Mouse (Mus musculus): ENCODE measurements around the gene Dusp12.

Dusp12 gene

GRCm38 (mm10) chr1:170862435-170862717 lies 23.0 kb downstream of the Dusp12 start:
- DNase-seq (ENCODE audit: inconsistent ontology term) = no peak

- no peak for DNase-seq (ENCODE audit: inconsistent ontology term)
Observed at GRCm38 (mm10) chr1:170861671-170862434, 23.5 kb downstream of the Dusp12 start.

- no peak for DNase-seq (ENCODE audit: inconsistent ontology term)
Observed at GRCm38 (mm10) chr1:170858872-170859271, 26.5 kb downstream of the Dusp12 start.

GRCm38 (mm10) chr1:170857369-170857768 lies 28.0 kb downstream of the Dusp12 start:
- DNase-seq (ENCODE audit: inconsistent ontology term) = no peak

- DNase-seq (ENCODE audit: inconsistent ontology term) = no peak
Observed at GRCm38 (mm10) chr1:170855056-170855760, 30.1 kb downstream of the Dusp12 start.

- peak; percentile 7 for DNase-seq (ENCODE audit: inconsistent ontology term)
Observed at GRCm38 (mm10) chr1:170853604-170854003, 31.7 kb downstream of the Dusp12 start.

GRCm38 (mm10) chr1:170850637-170851624 lies 34.4 kb downstream of the Dusp12 start:
- no peak for DNase-seq (ENCODE audit: inconsistent ontology term)

- DNase-seq (ENCODE audit: inconsistent ontology term) = no peak
Observed at GRCm38 (mm10) chr1:170850007-170850406, 35.3 kb downstream of the Dusp12 start.

GRCm38 (mm10) chr1:170845448-170846307 lies 39.7 kb downstream of the Dusp12 start:
- no peak for DNase-seq (ENCODE audit: inconsistent ontology term)

GRCm38 (mm10) chr1:170844380-170844779 lies 41.0 kb downstream of the Dusp12 start:
- no peak for DNase-seq (ENCODE audit: inconsistent ontology term)

- peak; percentile 52 for DNase-seq (ENCODE audit: inconsistent ontology term)
Observed at GRCm38 (mm10) chr1:170839685-170840084, 45.7 kb downstream of the Dusp12 start.

GRCm38 (mm10) chr1:170834756-170835155 lies 50.6 kb downstream of the Dusp12 start:
- DNase-seq (ENCODE audit: inconsistent ontology term) = peak; percentile 37

GRCm38 (mm10) chr1:170829781-170830180 lies 55.6 kb downstream of the Dusp12 start:
- DNase-seq (ENCODE audit: inconsistent ontology term) = no peak

GRCm38 (mm10) chr1:170829344-170829743 lies 56.0 kb downstream of the Dusp12 start:
- DNase-seq (ENCODE audit: inconsistent ontology term) = no peak

Data from Muller cell, postnatal 12 days (primary cell).